8 mouse cellular contexts compared by ENCODE assay signal in genomic region chr2:114427426-114428157, GRCm38 (mm10).
DNase-seq lines count a peak whose midpoint lies in the region; ATAC-seq lines count a peak whose summit lies in the region.

No protein-coding gene starts in this region.

- no peak overlapping the region for H3K9ac ChIP-seq in forebrain, embryonic 13.5 days

- H3K4me3 ChIP-seq in forebrain, embryonic 13.5 days = no peak overlapping the region

- H3K27me3 ChIP-seq in forebrain, embryonic 13.5 days = no peaks in the 10 kb centered on the region

- no peak for ATAC-seq in forebrain, embryonic 13.5 days

- H3K9me3 ChIP-seq in forebrain, embryonic 13.5 days (replicated peaks) = no peaks in the 10 kb centered on the region

- no peak overlapping the region for H3K4me2 ChIP-seq in forebrain, embryonic 13.5 days

- WGBS in forebrain, embryonic 13.5 days = 88% methylated on average over 10 of the region's 10 CpGs

- intact Hi-C loops in heart, postnatal 25 days (cut with DNase I) = no loop called here

- H3K36me3 ChIP-seq in forebrain, embryonic 13.5 days (ENCODE audit: poor library complexity, severe bottlenecking) = no peaks in the 10 kb centered on the region

- DNase-seq in kidney, adult 9 months = peak; percentile 13
- no peak for DNase-seq in kidney, adult 18-20 months
- DNase-seq in adrenal gland, postnatal 36 days = peak; percentile 78 to 83
- DNase-seq in heart, postnatal 25 days (ENCODE audit: low spot score) = peak; percentile 44
- DNase-seq in lung, postnatal 4 days = peak; percentile 53 to 75
- DNase-seq in spleen, postnatal 36 days (ENCODE audit: low spot score in 2 of 2) = no peak
- no peak for DNase-seq in embryo, embryonic 9.5 days (ENCODE audit: extremely low spot score)

- H3K4me1 ChIP-seq in forebrain, embryonic 13.5 days = no peaks in the 10 kb centered on the region

- H3K27ac ChIP-seq in forebrain, embryonic 13.5 days = no peak overlapping the region

Comparison
In these comparisons a context has a peak if more than half of its experiments do, and no peak if none do; other contexts are left out.
1. DNase-seq: peak in kidney, adult 9 months (single experiment), adrenal gland, postnatal 36 days (2 of 2), heart, postnatal 25 days (single experiment) and lung, postnatal 4 days (2 of 2); none in kidney, adult 18-20 months (single experiment), spleen, postnatal 36 days (0 of 2) and embryo, embryonic 9.5 days (single experiment).